Mouse (Mus musculus): ENCODE data around the gene Pde6b.
A peak's percentile ranks its signal among the peaks of the same experiment; 100 is the strongest.

The Pde6b gene

DNA sequence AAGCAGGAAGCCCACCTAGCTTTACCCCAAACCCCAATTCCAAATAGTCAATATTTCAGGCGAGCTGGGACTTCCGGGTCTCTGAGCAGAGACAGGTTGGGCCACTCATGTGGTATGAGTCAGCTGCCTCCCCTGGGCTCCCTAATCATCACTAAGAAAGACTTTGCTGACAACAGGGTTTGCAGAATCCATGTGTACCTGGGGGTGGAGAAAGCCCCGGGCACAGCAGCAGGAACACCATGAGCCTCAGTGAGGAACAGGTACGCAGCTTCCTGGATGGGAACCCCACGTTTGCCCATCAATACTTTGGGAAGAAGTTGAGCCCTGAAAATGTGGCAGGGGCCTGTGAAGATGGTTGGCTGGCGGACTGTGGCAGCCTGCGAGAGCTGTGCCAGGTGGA, at the start of gene Pde6b:
Pde6b (plus strand) TSS at position 191 of the 400 bp plus-strand sequence.
- no peak for DNase-seq (ENCODE audit: low spot score)

- DNase-seq (ENCODE audit: low spot score) = no peak
These were observed 44.5 kb upstream of the Pde6b start for GRCm38 (mm10) chr5:108343680-108344170.

DNA sequence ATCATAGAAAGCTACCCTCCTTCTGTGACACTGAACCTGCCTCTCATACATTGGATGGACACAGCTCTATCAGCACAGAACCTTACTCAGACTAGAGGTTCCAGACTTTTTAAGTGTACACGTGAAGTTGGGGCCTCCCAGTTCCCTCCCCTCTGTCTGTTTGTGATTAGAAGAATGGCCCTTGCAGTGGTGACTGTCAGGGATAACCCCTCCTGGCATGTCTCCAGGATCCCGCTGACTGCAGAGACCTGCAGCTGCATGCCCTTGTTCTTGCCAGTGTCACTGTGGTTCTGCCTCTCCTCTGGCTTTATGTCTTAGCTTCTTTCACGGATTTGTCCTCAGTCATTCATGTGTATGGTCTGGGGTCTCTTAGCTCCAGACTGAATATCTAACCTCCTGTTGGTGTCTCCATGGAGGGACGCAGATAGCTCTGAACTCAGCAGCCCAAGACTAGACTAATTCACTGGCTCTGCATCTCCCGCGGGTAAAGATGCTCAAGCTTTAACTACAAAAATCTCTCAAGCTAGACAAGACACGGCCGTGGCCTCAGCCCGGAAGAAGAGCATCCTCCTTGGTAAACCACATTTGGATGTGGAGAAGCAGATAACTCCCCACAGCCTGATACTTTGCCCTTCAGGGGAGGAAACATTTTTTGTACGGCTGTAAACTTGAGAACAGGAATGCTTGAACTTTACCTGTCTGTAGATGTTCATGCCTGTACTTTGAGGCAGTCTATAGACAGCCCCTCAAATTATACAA, 42.7 kb upstream of the Pde6b start:
- no peak for DNase-seq (ENCODE audit: low spot score)

DNA sequence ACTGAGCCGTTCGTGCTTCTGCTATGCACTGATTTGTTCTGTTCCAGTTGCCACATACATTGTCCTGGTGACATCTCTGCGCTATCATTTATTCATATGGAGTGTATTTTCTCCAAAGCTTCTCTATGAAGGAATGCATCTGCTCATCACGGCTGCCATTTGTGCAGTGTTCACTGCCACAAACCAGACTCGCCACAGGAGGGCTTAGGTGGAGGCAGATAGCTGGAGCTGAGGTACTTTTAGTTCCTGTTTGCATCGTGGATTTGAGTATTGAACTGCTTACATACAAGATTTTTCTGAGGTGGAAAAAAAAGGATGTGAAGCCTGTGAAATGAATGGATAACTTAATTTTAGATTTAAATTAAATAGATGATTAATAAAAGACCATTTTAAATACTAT, 40.3 kb upstream of the Pde6b start:
- DNase-seq (ENCODE audit: low spot score) = no peak

- DNase-seq (ENCODE audit: low spot score) = no peak
These were observed 38.6 kb upstream of the Pde6b start for GRCm38 (mm10) chr5:108349511-108350148.

GRCm38 (mm10) chr5:108354056-108354455, 34.1 kb upstream of the Pde6b start:
- DNase-seq (ENCODE audit: low spot score) = no peak

GRCm38 (mm10) chr5:108357862-108358261, 30.3 kb upstream of the Pde6b start:
- no peak for DNase-seq (ENCODE audit: low spot score)

DNA sequence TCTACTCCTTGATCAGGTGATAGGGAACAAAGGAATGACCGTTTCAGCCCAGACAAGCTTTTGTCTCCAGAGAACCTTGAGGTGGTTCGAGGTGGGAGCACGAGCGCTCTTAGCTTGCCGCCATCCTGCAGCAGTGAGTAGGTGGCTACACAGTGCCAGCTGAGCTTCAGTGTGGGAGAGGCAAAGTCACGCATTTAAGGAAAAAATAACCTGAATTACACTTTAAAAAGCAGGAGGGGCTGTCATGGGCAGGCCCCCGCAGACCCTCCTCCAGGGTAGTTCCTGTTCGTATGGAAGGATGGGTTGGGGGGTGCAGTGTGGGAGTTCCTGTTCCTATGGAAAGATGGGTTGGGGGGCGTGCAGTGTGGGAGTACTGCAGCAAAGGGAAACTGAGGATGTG, 28.7 kb upstream of the Pde6b start:
- DNase-seq (ENCODE audit: low spot score) = no peak

- DNase-seq (ENCODE audit: low spot score) = no peak
These were observed 28.0 kb upstream of the Pde6b start for GRCm38 (mm10) chr5:108360211-108360610.

DNA sequence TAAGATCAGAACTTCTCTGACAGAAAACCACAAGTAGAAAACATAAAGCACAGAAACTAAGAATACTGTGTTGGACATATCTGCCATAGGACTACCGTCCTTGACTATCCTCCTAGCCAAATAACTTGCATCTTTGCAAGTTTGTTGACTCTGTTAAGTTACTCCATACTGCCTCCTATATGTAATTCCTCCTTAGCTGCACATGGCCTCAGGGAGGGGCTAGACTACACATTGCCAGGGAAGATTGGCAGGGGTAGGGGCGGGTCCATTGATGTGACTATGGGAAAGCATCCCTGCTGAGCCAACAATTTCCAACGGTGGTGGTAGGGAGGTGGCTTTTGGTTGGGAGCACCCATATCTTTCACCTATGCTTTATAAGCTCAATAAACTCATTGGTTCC, 25.9 kb upstream of the Pde6b start:
- DNase-seq (ENCODE audit: low spot score) = no peak

- DNase-seq (ENCODE audit: low spot score) = peak; percentile 47
These were observed 21.7 kb upstream of the Pde6b start for GRCm38 (mm10) chr5:108366328-108366983.

DNA sequence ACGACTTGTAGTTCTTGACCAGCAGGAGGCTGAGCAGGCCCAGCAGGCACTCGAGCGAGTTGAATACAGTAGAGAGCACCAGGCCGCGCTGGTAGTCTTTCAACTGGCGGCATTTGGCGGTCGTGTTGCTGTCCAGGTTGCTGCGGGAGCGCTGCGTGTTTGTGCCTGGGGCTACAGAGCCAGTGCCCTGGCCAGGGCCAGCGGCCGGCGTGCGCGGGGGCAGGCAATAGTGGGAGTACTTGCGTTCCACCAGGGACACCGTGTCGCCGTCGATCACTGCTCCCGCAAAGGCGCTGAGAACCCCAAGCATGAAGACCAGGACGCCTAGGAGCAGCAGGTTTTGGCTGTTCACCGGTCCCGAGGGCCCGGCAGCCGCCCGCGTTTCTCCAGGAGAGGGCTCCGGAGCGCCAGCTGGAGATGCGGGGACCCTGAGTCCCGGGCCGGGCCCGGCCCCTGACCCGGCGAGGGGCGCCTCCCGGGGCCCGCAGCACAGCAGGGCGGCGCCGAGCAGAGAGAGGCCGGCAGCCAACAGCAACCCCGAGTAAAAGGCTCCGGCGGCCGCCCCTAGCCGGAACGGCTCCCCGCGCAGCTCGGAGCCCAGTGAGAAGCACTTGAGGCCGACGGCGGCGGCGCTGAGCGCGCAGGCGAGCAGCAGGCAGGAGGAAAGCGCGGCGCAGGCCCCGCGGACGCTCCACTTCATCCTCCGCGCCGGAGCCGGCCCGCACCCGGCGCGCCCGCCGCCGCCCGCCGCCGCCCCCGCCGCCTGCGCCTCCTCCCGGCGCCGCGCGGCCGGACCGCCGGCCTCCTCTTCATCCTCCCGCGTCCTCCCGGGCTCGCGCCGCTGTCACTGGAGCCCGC, 21.0 kb upstream of the Pde6b start:
- peak; percentile 61 for DNase-seq (ENCODE audit: low spot score)

DNA sequence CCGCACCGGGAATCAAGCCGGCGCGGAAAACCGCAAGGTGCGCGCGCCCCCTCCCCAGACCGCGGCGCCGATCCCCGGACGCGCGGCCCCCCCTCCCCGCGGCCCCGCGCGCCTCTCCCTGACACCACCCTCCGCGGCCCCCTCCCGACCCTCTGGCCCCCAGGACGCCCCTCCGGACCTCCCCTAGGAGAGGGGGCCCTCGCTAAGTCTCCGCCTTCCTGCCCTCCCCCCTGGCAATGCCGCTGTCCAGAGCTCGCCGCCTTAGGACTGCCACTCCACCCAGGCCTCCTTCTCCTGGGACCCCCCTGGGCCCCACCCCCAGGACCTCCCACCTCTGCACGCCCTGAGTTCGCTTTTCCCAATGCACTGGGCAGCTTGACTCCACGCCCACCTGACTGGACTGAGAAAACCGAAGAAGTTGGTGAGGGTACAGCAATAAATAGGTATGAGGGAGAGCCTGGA, 20.3 kb upstream of the Pde6b start, which contains the start of gene Gm42517:
Gm42517 (minus strand) TSS at position 52 of the 462 bp plus-strand sequence.
- DNase-seq (ENCODE audit: low spot score) = peak; percentile 53

DNA sequence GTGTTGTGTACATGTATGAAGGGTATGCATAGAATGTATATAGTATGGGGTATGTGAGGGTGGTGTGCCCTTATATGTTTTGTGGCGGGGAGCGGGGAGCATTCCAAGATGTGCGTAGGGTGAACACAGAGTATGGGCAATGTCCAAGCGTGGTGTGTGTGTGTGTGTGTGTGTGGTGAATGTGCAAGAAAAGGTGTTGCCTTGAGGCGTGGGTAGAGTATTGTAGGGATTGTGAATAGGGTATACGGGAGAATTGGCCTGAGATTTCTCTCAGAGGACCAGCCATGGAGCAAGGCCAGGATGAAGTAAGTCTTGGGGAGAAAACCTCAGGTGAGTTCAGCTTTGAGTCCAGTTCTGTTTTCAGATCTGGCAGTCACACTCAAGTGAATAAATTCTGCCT, 19.7 kb upstream of the Pde6b start:
- DNase-seq (ENCODE audit: low spot score) = no peak

GRCm38 (mm10) chr5:108368851-108369621, 19.2 kb upstream of the Pde6b start:
- DNase-seq (ENCODE audit: low spot score) = peak; percentile 64

DNA sequence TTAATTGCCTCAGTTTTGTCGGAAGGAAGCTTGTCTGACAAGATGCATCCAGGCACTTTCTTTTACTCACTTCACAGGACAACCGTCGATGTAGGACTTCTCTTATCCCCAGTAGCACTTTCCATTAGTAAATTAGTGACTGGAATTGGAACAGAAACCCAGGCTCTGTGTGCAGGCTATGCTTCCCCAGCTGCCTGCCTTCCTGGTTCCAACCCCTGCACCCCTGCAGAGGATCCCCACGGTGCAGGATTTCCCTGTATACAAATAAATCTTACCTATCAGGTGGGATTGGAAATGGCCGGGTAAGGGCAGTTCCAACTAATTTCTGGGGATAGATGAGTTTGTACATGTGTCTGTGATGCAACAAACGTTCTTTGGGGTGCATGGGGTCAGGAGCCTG, 18.2 kb upstream of the Pde6b start:
- DNase-seq (ENCODE audit: low spot score) = no peak

- no peak for DNase-seq (ENCODE audit: low spot score)
These were observed 14.1 kb upstream of the Pde6b start for GRCm38 (mm10) chr5:108374079-108374478.

GRCm38 (mm10) chr5:108376059-108376458, 12.1 kb upstream of the Pde6b start:
- DNase-seq (ENCODE audit: low spot score) = no peak

- DNase-seq (ENCODE audit: low spot score) = no peak
These were observed 9.8 kb upstream of the Pde6b start for GRCm38 (mm10) chr5:108378346-108378745.

GRCm38 (mm10) chr5:108385632-108386031, 2.6 kb upstream of the Pde6b start:
- DNase-seq (ENCODE audit: low spot score) = no peak

DNA sequence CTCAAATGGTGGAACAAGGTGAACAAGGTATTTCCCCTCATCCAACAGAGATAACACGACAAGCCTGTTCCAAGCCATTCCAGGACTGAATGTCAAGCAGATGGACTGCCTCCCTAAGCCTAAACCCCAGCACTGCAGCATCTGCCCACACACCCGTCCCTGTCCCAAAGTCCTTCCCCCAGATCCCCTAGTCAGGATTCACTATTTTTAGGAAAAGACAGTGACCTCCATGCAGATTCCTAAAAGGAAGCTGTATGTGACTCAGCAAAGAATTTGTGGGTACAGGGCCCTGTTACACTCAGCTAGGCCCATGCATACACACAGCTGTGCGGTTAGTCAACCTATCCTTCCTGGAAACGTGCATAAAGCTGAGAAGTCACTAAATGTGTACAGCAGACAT, 1.7 kb upstream of the Pde6b start:
- no peak for DNase-seq (ENCODE audit: low spot score)
